Mouse (Mus musculus) kidney, embryonic 15.5 days (tissue): ENCODE results near the gene Rnaseh2a. TPM values are rescaled to one million over a fixed set of nuclear protein-coding genes. Genes with fewer than 3 reads are reported as not detected.
A peak's percentile ranks its signal among the peaks of the same experiment; 100 is the strongest.

Experiments
- ATAC-seq: fragments of 200-750 bp; cut with Nextera tagmentation; replicated peaks from 2 replicates; pipeline ENCODE4 v1.8.0; 2017; ENCODE audit warnings: moderate TSS enrichment; ENCODE audit not compliant: low FRiP score
- H3K27ac ChIP-seq: fragments of 300-500 bp; sonication (generic); 2 replicates; pipeline ENCODE4 v1.5.1; 2015; ENCODE audit warnings: mild to moderate bottlenecking, inconsistent platforms
- H3K27me3 ChIP-seq: fragments of 300-500 bp; sonication (generic); 2 replicates; pipeline ENCODE4 v1.6.1; 2015; ENCODE audit warnings: inconsistent platforms
- H3K36me3 ChIP-seq: fragments of 300-500 bp; sonication (generic); 2 replicates; pipeline ENCODE4 v1.6.1; 2015; ENCODE audit warnings: inconsistent platforms
- H3K4me1 ChIP-seq: fragments of 300-500 bp; sonication (generic); 2 replicates; pipeline ENCODE4 v1.6.1; 2015; ENCODE audit warnings: inconsistent platforms
- H3K4me2 ChIP-seq: fragments of 300-500 bp; sonication (generic); 2 replicates; pipeline ENCODE4 v1.6.1; 2015; ENCODE audit warnings: moderate library complexity, mild to moderate bottlenecking, inconsistent platforms
- H3K4me3 ChIP-seq: fragments of 300-500 bp; sonication (generic); replicated peaks from 2 replicates; pipeline ENCODE4 v1.5.1; 2015; ENCODE audit warnings: mild to moderate bottlenecking, inconsistent platforms
- H3K9ac ChIP-seq: fragments of 300-500 bp; sonication (generic); 2 replicates; pipeline ENCODE4 v1.6.1; 2015; ENCODE audit warnings: mild to moderate bottlenecking, inconsistent platforms
- H3K9me3 ChIP-seq: fragments of 300-500 bp; sonication (generic); replicated peaks from 2 replicates; pipeline ENCODE4 v1.6.1; 2016; ENCODE audit warnings: inconsistent platforms
- WGBS: fragments of 180-500 bp; shearing (Covaris S2); methylation state at CpG from one replicate; pipeline ENCODE4 v1.1.7; 2015; ENCODE audit warnings: mixed read lengths; 5-methylcytosine and 5-hydroxymethylcytosine counted together
- polyA plus RNA-seq: library from polyadenylated mRNA; unstranded; fragments of >200 nt; fragmentation: Nextera tagmentation; extraction: Ambion mirVana; gene quantifications from 2 replicates; pipeline ENCODE4 v1.2.1, GENCODE M21; 2015

Gene Rnaseh2a
- polyA plus RNA-seq, 1 experiment from 2014 or later, result 125 TPM

DNA sequence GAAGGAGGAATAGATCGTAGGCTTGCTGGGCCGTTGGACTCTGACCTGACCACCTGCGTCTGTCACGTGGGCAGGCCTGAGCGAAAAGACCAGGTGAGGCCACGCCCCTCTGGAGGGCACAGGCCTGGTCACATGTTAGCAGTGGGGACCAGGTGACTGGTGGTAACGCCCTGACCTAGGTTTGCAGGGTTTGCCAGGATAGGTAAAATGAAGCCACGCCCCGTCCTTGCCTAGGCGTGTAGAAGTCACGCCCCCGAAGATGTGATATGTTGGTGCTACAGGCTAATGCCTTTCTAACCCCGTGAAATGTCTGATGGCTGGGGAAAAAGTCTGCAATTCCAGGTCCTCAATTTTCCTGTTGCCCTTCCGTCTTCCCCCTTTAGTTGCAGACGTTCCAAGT, 21.3 kb upstream of the Rnaseh2a start:
- Histone ChIP-seq H3K4me2 (peak overlapping the region; percentile 85), H3K36me3 (peaks cover 9% of the 10 kb centered on the region; the same call in 1 of the 2 replicates), H3K9ac (peak overlapping the region; percentile 69), H3K4me1 (peaks cover 29% of the 10 kb centered on the region), H3K4me3 (peak overlapping the region; percentile 58), H3K27ac (peak overlapping the region; percentile 85), H3K9me3 (no peaks in the 10 kb centered on the region), H3K27me3 (peaks cover 36% of the 10 kb centered on the region)
- 2% methylated on average over 15 of the region's 15 CpGs for WGBS
- ATAC-seq, result peak; percentile 72

DNA sequence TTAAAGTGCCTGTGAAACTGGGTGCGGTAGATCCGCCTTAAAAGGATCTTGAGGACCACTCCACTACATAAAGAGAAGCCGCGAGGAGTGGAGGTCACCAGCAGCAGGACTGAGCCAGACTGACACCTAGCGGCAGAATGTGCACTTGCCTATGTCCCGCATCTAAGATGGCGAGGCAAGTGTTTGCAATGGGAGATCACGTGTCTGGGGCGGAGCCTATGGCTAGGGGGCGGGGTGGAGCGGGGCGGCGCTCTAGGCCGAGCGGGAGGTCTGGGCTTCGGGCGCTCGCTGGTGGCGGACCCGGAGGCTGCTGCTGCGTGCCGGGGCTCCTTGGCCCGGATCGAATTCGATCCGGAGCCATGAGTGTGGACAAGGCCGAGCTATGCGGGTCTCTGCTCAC, 20.8 kb upstream of the Rnaseh2a start, which contains the start of gene Hook2:
Gene Hook2 (plus strand): TSS at position 255 of the 400 bp plus-strand sequence.
- H3K4me2 ChIP-seq, result peak within 1 kb of the TSS; percentile 85
- no peaks in the 10 kb centered on the region for H3K9me3 ChIP-seq
- peak; percentile 91 for ATAC-seq
- H3K27ac ChIP-seq, result peak within 1 kb of the TSS; percentile 85
- H3K27me3 ChIP-seq, result peaks cover 31% of the 10 kb centered on the region
- peak within 1 kb of the TSS; percentile 58 for H3K4me3 ChIP-seq
- H3K9ac ChIP-seq, result peak within 1 kb of the TSS; percentile 69
- H3K36me3 ChIP-seq, result peaks cover 9% of the 10 kb centered on the region; the same call in 1 of the 2 replicates
- WGBS, result under 1% methylated on average over 28 of the region's 28 CpGs
- peaks cover 29% of the 10 kb centered on the region for H3K4me1 ChIP-seq

DNA sequence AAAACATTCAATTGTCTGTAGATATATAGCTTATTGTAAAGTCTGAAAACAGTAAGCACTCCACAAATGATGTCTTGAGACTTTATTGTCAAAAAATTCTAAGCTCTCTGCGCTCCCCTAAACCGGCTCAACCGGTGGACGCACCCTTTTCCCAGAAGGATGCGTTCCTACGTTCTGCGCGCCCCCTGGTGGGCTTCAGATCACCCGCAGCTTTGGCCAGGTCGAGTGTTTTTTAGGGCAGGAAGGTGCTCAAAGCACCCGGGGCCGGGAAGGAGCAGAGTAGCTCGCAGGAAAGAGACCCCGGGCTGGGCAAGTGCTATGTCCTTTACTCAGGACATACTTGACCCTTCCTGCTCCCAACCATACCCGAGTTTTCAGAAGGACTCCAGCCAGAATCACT, 20.2 kb upstream of the Rnaseh2a start:
- Histone ChIP-seq H3K9ac (peak overlapping the region; percentile 59), H3K27me3 (peaks cover 26% of the 10 kb centered on the region), H3K4me3 (peak overlapping the region; percentile 58), H3K36me3 (peaks cover 3% of the 10 kb centered on the region; the same call in 1 of the 2 replicates), H3K4me2 (peak overlapping the region; percentile 85), H3K4me1 (peaks cover 34% of the 10 kb centered on the region), H3K9me3 (no peaks in the 10 kb centered on the region), H3K27ac (peak overlapping the region; percentile 83)
- under 1% methylated on average over 15 of the region's 15 CpGs for WGBS
- peak; percentile 55 for ATAC-seq

DNA sequence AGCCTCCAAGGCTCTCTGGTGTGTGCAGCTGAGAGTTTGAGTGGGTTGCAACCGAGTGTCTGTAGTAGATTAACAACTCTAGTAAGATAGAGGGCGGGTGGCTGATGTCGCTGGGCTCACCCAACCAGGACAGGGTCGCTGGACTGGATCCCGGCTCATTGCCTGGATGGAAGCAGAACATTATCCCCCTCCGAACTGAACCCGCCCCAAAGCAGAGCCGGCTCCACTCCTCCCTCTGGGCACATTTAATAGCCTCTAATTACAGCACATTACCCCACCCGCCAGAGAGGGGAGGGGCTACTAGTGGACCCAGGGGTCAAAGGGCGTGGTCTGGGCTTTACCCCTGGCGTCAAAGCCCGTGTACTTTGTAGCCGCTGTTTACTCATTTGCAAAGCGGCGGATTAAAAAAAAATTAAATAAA, 19.8 kb upstream of the Rnaseh2a start:
- no peak; the same call in 1 of the 2 replicates for ATAC-seq

DNA sequence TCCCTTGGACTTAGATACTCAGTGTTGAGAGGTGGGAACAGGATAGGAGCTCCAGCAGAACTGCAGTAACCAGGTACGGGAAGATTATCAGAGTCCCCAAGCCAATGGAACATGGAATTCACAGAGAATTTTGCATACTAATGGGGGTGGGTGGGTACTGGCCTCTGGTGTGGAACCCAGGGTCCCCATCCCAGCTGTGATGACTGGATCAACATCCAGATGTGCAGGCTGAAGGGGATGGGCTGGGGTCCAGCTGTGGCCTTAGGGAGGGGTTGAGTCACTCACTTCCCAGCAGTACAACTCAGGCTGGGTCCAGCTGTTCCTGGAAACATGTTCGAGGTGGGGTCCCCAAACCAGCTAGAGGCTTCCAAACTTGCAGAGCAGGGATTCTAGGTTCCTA, 18.3 kb upstream of the Rnaseh2a start:
- H3K9ac ChIP-seq, result no peak overlapping the region
- H3K4me3 ChIP-seq, result no peak overlapping the region
- 75% methylated on average over 2 of the region's 2 CpGs for WGBS
- no peaks in the 10 kb centered on the region for H3K36me3 ChIP-seq
- no peak for ATAC-seq
- no peak overlapping the region for H3K4me2 ChIP-seq
- no peak overlapping the region for H3K27ac ChIP-seq
- peaks cover 20% of the 10 kb centered on the region for H3K27me3 ChIP-seq
- H3K4me1 ChIP-seq, result peaks cover 44% of the 10 kb centered on the region
- no peaks in the 10 kb centered on the region for H3K9me3 ChIP-seq

More for the DNA sequence above, 19.8 kb upstream of the Rnaseh2a start:
- no peaks in the 10 kb centered on the region for H3K36me3 ChIP-seq
- peak overlapping the region; percentile 58 for H3K4me3 ChIP-seq
- peaks cover 39% of the 10 kb centered on the region for H3K4me1 ChIP-seq
- peak overlapping the region; percentile 85 for H3K4me2 ChIP-seq
- H3K27ac ChIP-seq, result peak overlapping the region; percentile 82
- H3K9ac ChIP-seq, result no peak overlapping the region; the same call in 1 of the 2 replicates
- peaks cover 22% of the 10 kb centered on the region for H3K27me3 ChIP-seq
- 4% methylated on average over 15 of the region's 15 CpGs for WGBS
- H3K9me3 ChIP-seq, result no peaks in the 10 kb centered on the region

DNA sequence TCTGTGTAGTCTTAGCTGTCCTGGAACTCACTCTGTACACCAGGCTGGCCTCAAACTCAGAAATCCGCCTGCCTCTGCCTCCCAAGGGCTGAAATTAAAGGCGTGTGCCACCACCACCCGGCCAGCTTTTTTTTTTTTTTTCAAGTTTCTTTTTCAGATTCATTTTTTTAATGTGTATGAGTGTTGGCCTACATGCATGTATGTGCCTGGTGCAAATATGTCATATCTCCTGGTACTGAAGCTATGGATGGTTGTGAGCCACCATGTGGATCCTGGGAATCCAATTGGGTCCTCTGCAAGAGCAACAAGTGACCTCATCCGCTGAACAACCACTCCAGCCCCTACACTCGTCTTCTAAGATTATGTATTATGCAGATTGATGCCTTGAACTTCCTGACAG, 17.8 kb upstream of the Rnaseh2a start:
- peaks cover 20% of the 10 kb centered on the region for H3K27me3 ChIP-seq
- no peak for ATAC-seq
- peaks cover 46% of the 10 kb centered on the region for H3K4me1 ChIP-seq
- no peak overlapping the region for H3K27ac ChIP-seq
- 88% methylated on average over 5 of the region's 5 CpGs for whole genome bisulfite sequencing
- H3K4me3 ChIP-seq, result no peak overlapping the region
- no peak overlapping the region for H3K4me2 ChIP-seq
- H3K36me3 ChIP-seq, result no peaks in the 10 kb centered on the region
- H3K9me3 ChIP-seq, result no peaks in the 10 kb centered on the region
- no peak overlapping the region for H3K9ac ChIP-seq

DNA sequence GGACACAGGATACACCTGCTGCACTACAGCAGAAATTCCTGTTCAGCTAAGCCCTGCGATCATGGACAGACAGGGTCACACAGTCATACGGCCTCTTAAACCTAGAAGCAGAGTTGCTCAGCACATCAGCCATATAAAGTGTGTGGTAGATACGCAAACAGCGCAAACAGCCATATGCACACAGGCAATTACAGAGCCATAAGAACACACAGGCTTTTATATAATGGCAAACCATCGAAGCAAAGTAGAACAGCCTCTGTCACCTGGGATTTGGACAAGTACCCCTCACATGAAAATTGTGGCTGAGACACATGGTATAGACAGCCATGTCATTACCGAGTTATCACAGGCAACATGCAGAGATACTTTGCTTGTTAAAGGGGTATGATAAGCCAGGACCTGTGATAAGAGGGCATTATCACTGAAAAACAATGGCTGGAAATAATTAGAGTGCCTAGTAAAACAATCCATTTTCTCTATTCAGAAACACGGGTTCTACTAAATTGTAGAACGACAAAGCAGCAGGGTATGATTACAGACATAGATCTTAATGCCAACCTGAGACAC, 16.9 kb upstream of the Rnaseh2a start:
- Histone ChIP-seq H3K36me3 (no peaks in the 10 kb centered on the region), H3K4me1 (peaks cover 55% of the 10 kb centered on the region), H3K27ac (peak overlapping the region; percentile 85), H3K9me3 (no peaks in the 10 kb centered on the region), H3K4me2 (peak overlapping the region; percentile 100), H3K4me3 (peak overlapping the region; percentile 55), H3K9ac (peak overlapping the region; percentile 66; the same call in 1 of the 2 replicates), H3K27me3 (peaks cover 20% of the 10 kb centered on the region)
- no peak for ATAC-seq
- 41% methylated on average over 8 of the region's 8 CpGs for WGBS

DNA sequence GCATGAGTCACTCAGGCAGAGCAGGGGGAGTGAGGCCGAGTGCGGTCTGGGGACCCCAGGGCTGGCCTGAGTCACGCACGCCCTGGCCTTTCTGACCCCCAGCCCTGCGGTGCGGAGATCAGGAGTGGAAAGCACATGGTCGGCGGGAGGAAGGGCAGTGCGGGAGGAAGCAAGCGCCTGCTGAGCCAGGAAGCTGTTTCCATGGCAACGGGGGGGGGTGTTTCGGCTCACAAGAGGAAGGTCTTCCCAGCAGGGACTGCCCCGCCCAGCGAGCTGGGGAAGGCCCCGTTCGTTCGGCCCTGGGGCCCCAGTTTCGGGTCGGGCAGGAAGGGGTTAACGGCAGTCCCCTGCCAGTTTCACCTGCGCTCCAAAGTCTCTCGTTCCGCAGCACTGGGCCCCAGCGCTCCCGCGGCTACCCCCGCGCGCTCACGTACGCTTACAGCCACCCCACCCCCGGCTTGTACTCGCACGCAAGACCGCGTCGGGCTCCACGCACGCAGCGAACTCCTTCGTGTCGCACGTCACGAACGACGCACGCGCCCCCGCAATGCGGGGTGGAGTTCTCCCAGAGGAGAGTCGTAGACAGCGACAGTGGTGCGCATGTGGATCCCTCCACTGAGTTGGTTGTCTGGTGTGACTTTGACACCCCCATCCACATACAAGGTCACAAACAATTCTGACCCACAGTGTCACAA, 16.3 kb upstream of the Rnaseh2a start:
- H3K4me2 ChIP-seq, result peak overlapping the region; percentile 100

DNA sequence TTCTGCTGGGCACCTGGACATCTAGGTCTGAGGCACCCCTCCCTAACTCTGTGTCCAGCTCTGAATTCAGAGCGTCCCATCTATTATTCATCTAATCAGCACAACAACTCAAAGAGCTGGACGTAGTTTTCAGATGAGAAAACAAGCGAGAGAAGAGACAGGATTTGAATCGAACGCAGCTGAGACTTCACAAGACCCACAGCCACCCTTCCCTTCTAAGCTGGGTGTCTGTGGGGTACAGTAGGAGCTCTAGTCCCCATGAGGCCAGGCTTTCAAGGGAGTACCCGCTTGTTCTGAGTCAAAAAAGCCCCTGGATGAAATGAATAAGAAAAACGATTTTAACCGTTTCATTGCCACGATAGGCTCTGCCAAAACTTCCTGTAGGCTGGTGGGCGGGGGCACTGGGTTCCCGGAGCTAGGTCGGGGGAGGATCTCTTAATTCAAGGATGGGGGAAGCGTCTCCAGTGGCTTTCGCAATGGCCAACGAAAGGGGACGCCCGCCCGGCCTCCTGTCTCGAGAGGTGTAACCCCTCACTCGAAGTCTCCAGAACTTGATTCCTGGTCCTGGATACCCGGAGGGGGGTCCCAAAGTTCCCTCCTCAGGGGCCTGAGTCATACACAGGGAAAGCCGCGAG, 15.6 kb upstream of the Rnaseh2a start:
- no peaks in the 10 kb centered on the region for H3K36me3 ChIP-seq
- peak overlapping the region; percentile 66 for H3K9ac ChIP-seq
- H3K27me3 ChIP-seq, result peaks cover 20% of the 10 kb centered on the region
- peak overlapping the region; percentile 55 for H3K4me3 ChIP-seq
- under 1% methylated on average over 23 of the region's 23 CpGs for WGBS
- no peaks in the 10 kb centered on the region for H3K9me3 ChIP-seq
- no peak for ATAC-seq
- H3K27ac ChIP-seq, result peak overlapping the region; percentile 85
- H3K4me1 ChIP-seq, result peaks cover 59% of the 10 kb centered on the region
- H3K4me2 ChIP-seq, result peak overlapping the region; percentile 100

More for the DNA sequence above, 16.3 kb upstream of the Rnaseh2a start:
- Histone ChIP-seq H3K27ac (peak overlapping the region; percentile 85), H3K9me3 (no peaks in the 10 kb centered on the region), H3K9ac (peak overlapping the region; percentile 66), H3K4me3 (peak overlapping the region; percentile 55), H3K36me3 (no peaks in the 10 kb centered on the region), H3K4me1 (peaks cover 57% of the 10 kb centered on the region), H3K27me3 (peaks cover 20% of the 10 kb centered on the region)
- under 1% methylated on average over 53 of the region's 53 CpGs for WGBS
- peak; percentile 12; the same call in 1 of the 2 replicates for ATAC-seq

DNA sequence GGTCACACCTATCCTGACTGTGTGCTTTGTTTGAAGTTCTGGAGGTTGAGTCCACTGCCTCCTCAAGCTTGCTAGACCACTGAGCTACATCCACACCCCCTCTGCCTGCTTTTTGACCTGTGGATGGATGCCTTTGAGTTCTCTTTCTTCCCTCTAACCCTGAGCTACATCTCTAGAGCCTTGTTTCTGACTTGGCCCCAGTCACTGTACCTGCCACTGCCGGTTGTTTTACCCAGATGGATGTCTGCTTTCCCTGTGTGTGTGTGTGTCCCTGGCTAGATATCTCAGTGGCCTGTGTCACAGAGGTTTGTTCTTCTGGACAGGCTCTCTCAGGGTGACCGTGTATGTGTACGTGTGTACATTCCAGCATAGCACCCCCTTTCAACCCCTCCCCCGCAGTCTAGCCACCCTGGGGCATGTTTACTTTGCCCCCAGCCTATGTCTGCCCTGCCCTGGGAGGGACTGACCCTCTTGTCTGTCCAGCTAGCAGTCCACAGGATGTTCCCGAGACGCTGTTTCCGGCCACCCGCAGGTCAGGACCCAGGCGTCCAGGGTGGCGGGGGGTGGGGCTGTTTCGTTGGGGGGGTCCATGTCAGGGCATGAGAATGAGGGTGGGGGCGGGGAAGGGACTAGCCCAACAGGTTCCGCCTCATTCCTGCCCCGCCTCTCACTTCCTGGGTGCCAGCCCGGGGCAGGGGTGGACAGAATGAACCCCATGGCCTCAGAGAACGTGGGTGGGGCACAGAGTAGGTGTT, 14.9 kb upstream of the Rnaseh2a start:
- Histone ChIP-seq H3K27ac (peak overlapping the region; percentile 85), H3K9ac (peak overlapping the region; percentile 66; the same call in 1 of the 2 replicates), H3K4me1 (peaks cover 64% of the 10 kb centered on the region), H3K4me3 (peak overlapping the region; percentile 55), H3K4me2 (peak overlapping the region; percentile 100), H3K9me3 (no peaks in the 10 kb centered on the region), H3K36me3 (no peaks in the 10 kb centered on the region), H3K27me3 (peaks cover 20% of the 10 kb centered on the region)
- 4% methylated on average over 16 of the region's 16 CpGs for WGBS
- ATAC-seq, result no peak

DNA sequence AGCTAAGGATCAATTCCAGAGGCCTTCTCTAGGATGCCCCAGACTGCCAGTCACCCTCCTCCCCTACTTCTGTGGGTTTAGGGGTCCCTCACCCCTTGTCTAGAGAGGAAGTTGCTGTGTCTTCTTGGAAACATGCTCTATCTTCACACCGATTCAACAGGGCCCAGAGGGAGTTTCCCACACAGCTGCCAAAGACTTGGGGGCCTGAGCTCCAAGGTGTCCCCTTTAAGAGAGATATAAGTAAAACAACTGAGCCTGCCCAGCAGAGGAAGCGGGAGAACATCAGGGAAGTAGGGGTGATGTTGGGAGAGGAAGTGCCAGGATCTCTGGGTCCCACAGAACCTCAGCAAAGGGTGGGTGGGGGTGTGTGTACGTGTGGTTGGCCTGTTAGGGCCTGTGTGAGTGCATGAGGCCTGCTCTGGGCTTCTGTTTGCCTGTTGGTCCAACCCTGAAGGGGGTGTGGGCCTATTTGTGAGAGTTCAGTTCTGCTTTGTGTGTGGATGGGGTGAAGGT, 13.0 kb upstream of the Rnaseh2a start:
- WGBS, result 62% methylated on average over 3 of the region's 3 CpGs
- no peak for ATAC-seq
- H3K4me2 ChIP-seq, result 0 out of 2 replicates have a peak overlapping the region, but pooled peaks have one; percentile 6
- peak overlapping the region; percentile 87; the same call in 1 of the 2 replicates for H3K27ac ChIP-seq
- H3K4me1 ChIP-seq, result peaks cover 78% of the 10 kb centered on the region
- H3K9ac ChIP-seq, result no peak overlapping the region
- H3K4me3 ChIP-seq, result no peak overlapping the region
- peaks cover 21% of the 10 kb centered on the region for H3K27me3 ChIP-seq
- no peaks in the 10 kb centered on the region for H3K36me3 ChIP-seq
- no peaks in the 10 kb centered on the region for H3K9me3 ChIP-seq
